Mouse (Mus musculus) midbrain, embryonic 13.5 days (tissue): ENCODE results near the gene Cd300ld2. TPM values are rescaled to one million over a fixed set of nuclear protein-coding genes. Genes with fewer than 3 reads are reported as not detected.
"Not testable (repeated sequence)": the region's sequence is repeated elsewhere in the genome, so short reads cannot be mapped to it uniquely, and the experiment has no call there.

Experiments used
- ATAC-seq: fragments of 200-750 bp; cut with Nextera tagmentation; 2 replicates; pipeline ENCODE4 v1.8.0; 2017; ENCODE audit warnings: mild to moderate bottlenecking, moderate TSS enrichment, moderate library complexity
- H3K27ac ChIP-seq: fragments of 300-500 bp; sonication (generic); 2 replicates; pipeline ENCODE4 v1.5.1; 2015; ENCODE audit warnings: inconsistent platforms, mild to moderate bottlenecking, moderate library complexity
- H3K27me3 ChIP-seq: fragments of 300-500 bp; sonication (generic); 2 replicates; pipeline ENCODE4 v1.6.1; 2015; ENCODE audit warnings: mild to moderate bottlenecking, inconsistent platforms
- H3K36me3 ChIP-seq: fragments of 300-500 bp; sonication (generic); 2 replicates; pipeline ENCODE4 v1.6.1; 2015; ENCODE audit warnings: mild to moderate bottlenecking, inconsistent platforms
- H3K4me1 ChIP-seq: fragments of 300-500 bp; sonication (generic); replicated peaks from 2 replicates; pipeline ENCODE4 v1.6.1; 2015; ENCODE audit warnings: inconsistent platforms
- H3K4me2 ChIP-seq: fragments of 300-500 bp; sonication (generic); replicated peaks from 2 replicates; pipeline ENCODE4 v1.6.1; 2015; ENCODE audit warnings: moderate library complexity, mild to moderate bottlenecking, inconsistent platforms
- H3K4me3 ChIP-seq: fragments of 300-500 bp; sonication (generic); replicated peaks from 2 replicates; pipeline ENCODE4 v1.5.1; 2015; ENCODE audit warnings: mild to moderate bottlenecking, inconsistent platforms
- H3K9ac ChIP-seq: fragments of 300-500 bp; sonication (generic); replicated peaks from 2 replicates; pipeline ENCODE4 v1.6.1; 2015; ENCODE audit warnings: mild to moderate bottlenecking, inconsistent platforms
- H3K9me3 ChIP-seq: fragments of 300-500 bp; sonication (generic); 2 replicates; pipeline ENCODE4 v1.6.1; 2016; ENCODE audit warnings: mild to moderate bottlenecking, inconsistent platforms
- WGBS: fragments of 180-500 bp; shearing (Covaris S2); methylation state at CpG from one replicate; pipeline ENCODE4 v1.1.7; 2015; 5-methylcytosine and 5-hydroxymethylcytosine counted together
- polyA plus RNA-seq: library from polyadenylated mRNA; unstranded; fragments of >200 nt; fragmentation: Nextera tagmentation; extraction: Ambion mirVana; gene quantifications from 2 replicates; pipeline ENCODE4 v1.2.1, GENCODE M21; 2015

Cd300ld2 gene
- polyA plus RNA-seq = not detected in 2 replicates

- H3K4me3 ChIP-seq, H3K27me3 ChIP-seq, H3K4me2 ChIP-seq, H3K4me1 ChIP-seq, H3K9me3 ChIP-seq, ATAC-seq, H3K36me3 ChIP-seq, H3K27ac ChIP-seq, H3K9ac ChIP-seq: not testable (repeated sequence)
- WGBS = no CpG with 5 or more reads among the region's 7 CpGs
Observed at GRCm38 (mm10) chr11:115016093-115016492, at the start of gene Cd300ld2. Gene Cd300ld2 (minus strand): TSS chr11:115016193.

- no peaks in the 10 kb centered on the region for H3K36me3 ChIP-seq
- H3K4me1 ChIP-seq = 0 out of 2 replicates have a peak, but pooled peaks cover 6% of the 10 kb centered on the region
- 31% methylated on average over 5 of the region's 5 CpGs for WGBS
Observed at GRCm38 (mm10) chr11:115062077-115062476, 46.1 kb upstream of the Cd300ld2 start, which contains the start of gene Cd300e. Gene Cd300e (minus strand): TSS chr11:115062177.

GRCm38 (mm10) chr11:115059797-115060196, 43.8 kb upstream of the Cd300ld2 start:
- Histone ChIP-seq H3K4me3 (no peak overlapping the region), H3K4me1 (0 out of 2 replicates have a peak, but pooled peaks cover 6% of the 10 kb centered on the region), H3K4me2 (no peak overlapping the region), H3K9me3 (no peaks in the 10 kb centered on the region), H3K36me3 (no peaks in the 10 kb centered on the region), H3K9ac (no peak overlapping the region), H3K27me3 (no peaks in the 10 kb centered on the region), H3K27ac (no peak overlapping the region)
- ATAC-seq = no peak
- 91% methylated on average over 2 of the region's 2 CpGs for WGBS

More at GRCm38 (mm10) chr11:115062077-115062476, 46.1 kb upstream of the Cd300ld2 start, which contains the start of gene Cd300e:
- H3K27me3 ChIP-seq = no peaks in the 10 kb centered on the region
- no peak within 1 kb of the TSS for H3K4me3 ChIP-seq
- no peaks in the 10 kb centered on the region for H3K9me3 ChIP-seq
- H3K27ac ChIP-seq = no peak within 1 kb of the TSS
- no peak within 1 kb of the TSS for H3K4me2 ChIP-seq
- H3K9ac ChIP-seq = no peak within 1 kb of the TSS
- ATAC-seq = no peak

- no peak overlapping the region for H3K4me3 ChIP-seq
- no peak for ATAC-seq
- 79% methylated on average over 4 of the region's 4 CpGs for whole genome bisulfite sequencing
- H3K27ac ChIP-seq = no peak overlapping the region
- H3K4me1 ChIP-seq = 0 out of 2 replicates have a peak, but pooled peaks cover 6% of the 10 kb centered on the region
- no peaks in the 10 kb centered on the region for H3K9me3 ChIP-seq
- no peak overlapping the region for H3K9ac ChIP-seq
- H3K36me3 ChIP-seq = no peaks in the 10 kb centered on the region
- H3K4me2 ChIP-seq = no peak overlapping the region
- H3K27me3 ChIP-seq = no peaks in the 10 kb centered on the region
Observed at GRCm38 (mm10) chr11:115058701-115059100, 42.7 kb upstream of the Cd300ld2 start.

- H3K27me3 ChIP-seq = 0 out of 2 replicates have a peak, but pooled peaks cover 7% of the 10 kb centered on the region
- no peak overlapping the region for H3K27ac ChIP-seq
- H3K9ac ChIP-seq = no peak overlapping the region
- no peak for ATAC-seq
- no peaks in the 10 kb centered on the region for H3K4me1 ChIP-seq
- no peaks in the 10 kb centered on the region for H3K9me3 ChIP-seq
- H3K4me3 ChIP-seq = no peak overlapping the region
- no peaks in the 10 kb centered on the region for H3K36me3 ChIP-seq
- no peak overlapping the region for H3K4me2 ChIP-seq
Observed at GRCm38 (mm10) chr11:115054537-115054936, 38.5 kb upstream of the Cd300ld2 start.

GRCm38 (mm10) chr11:115052991-115053390, 37.0 kb upstream of the Cd300ld2 start:
- Histone ChIP-seq H3K36me3 (no peaks in the 10 kb centered on the region), H3K9ac (no peak overlapping the region), H3K27me3 (0 out of 2 replicates have a peak, but pooled peaks cover 7% of the 10 kb centered on the region), H3K9me3 (no peaks in the 10 kb centered on the region), H3K4me3 (no peak overlapping the region), H3K4me1 (no peaks in the 10 kb centered on the region), H3K4me2 (no peak overlapping the region), H3K27ac (no peak overlapping the region)
- no peak for ATAC-seq
- WGBS = 93% methylated on average over 1 of the region's 1 CpGs

GRCm38 (mm10) chr11:115052206-115052605, 36.2 kb upstream of the Cd300ld2 start:
- no peak for ATAC-seq
- no peak overlapping the region for H3K4me2 ChIP-seq
- no peaks in the 10 kb centered on the region for H3K9me3 ChIP-seq
- no peaks in the 10 kb centered on the region for H3K36me3 ChIP-seq
- H3K4me1 ChIP-seq = no peaks in the 10 kb centered on the region
- H3K27ac ChIP-seq = no peak overlapping the region
- H3K27me3 ChIP-seq = 0 out of 2 replicates have a peak, but pooled peaks cover 7% of the 10 kb centered on the region
- no peak overlapping the region for H3K9ac ChIP-seq
- no peak overlapping the region for H3K4me3 ChIP-seq
- WGBS = 4% methylated on average over 9 of the region's 9 CpGs

GRCm38 (mm10) chr11:115049282-115049895, 33.4 kb upstream of the Cd300ld2 start:
- ATAC-seq = no peak
- WGBS = 52% methylated on average over 3 of the region's 3 CpGs
- no peak overlapping the region for H3K4me3 ChIP-seq

GRCm38 (mm10) chr11:115048259-115048658, 32.3 kb upstream of the Cd300ld2 start, which contains the start of gene Cd300ld3:
Gene Cd300ld3 (minus strand): TSS chr11:115048409.
- Histone ChIP-seq H3K4me2 (no peak within 1 kb of the TSS), H3K27me3 (0 out of 2 replicates have a peak, but pooled peaks cover 7% of the 10 kb centered on the region), H3K9ac (no peak within 1 kb of the TSS), H3K36me3 (no peaks in the 10 kb centered on the region), H3K4me3 (no peak within 1 kb of the TSS), H3K27ac (no peak within 1 kb of the TSS), H3K9me3 (no peaks in the 10 kb centered on the region), H3K4me1 (no peaks in the 10 kb centered on the region)
- WGBS = 78% methylated on average over 2 of the region's 2 CpGs
- no peak for ATAC-seq

More at GRCm38 (mm10) chr11:115049282-115049895, 33.4 kb upstream of the Cd300ld2 start:
- Histone ChIP-seq H3K4me2 (no peak overlapping the region), H3K27me3 (0 out of 2 replicates have a peak, but pooled peaks cover 7% of the 10 kb centered on the region), H3K4me1 (no peaks in the 10 kb centered on the region), H3K9me3 (no peaks in the 10 kb centered on the region), H3K9ac (no peak overlapping the region), H3K36me3 (no peaks in the 10 kb centered on the region), H3K27ac (no peak overlapping the region)

- WGBS = no CpG with 5 or more reads among the region's 6 CpGs
Observed at GRCm38 (mm10) chr11:115037669-115038068, 21.7 kb upstream of the Cd300ld2 start, which contains the start of gene Cd300ld5. Gene Cd300ld5 (minus strand): TSS chr11:115037769.

GRCm38 (mm10) chr11:115026912-115027311, 10.9 kb upstream of the Cd300ld2 start, which contains the start of gene Cd300ld4:
Gene Cd300ld4 (minus strand): TSS chr11:115027012.
- ATAC-seq, H3K9me3 ChIP-seq, H3K36me3 ChIP-seq, H3K4me2 ChIP-seq, H3K4me1 ChIP-seq, H3K27ac ChIP-seq, H3K9ac ChIP-seq, H3K4me3 ChIP-seq, H3K27me3 ChIP-seq: not testable (repeated sequence)
- WGBS = no CpG with 5 or more reads among the region's 6 CpGs

More at GRCm38 (mm10) chr11:115037669-115038068, 21.7 kb upstream of the Cd300ld2 start, which contains the start of gene Cd300ld5:
- H3K9me3 ChIP-seq, H3K36me3 ChIP-seq, H3K4me1 ChIP-seq, H3K27ac ChIP-seq, H3K4me2 ChIP-seq, H3K4me3 ChIP-seq, H3K9ac ChIP-seq, H3K27me3 ChIP-seq, ATAC-seq: not testable (repeated sequence)

GRCm38 (mm10) chr11:115004070-115004469, 11.9 kb downstream of the Cd300ld2 start:
- Histone ChIP-seq H3K27me3 (no peaks in the 10 kb centered on the region), H3K4me1 (no peaks in the 10 kb centered on the region), H3K4me2 (no peak overlapping the region), H3K36me3 (no peaks in the 10 kb centered on the region), H3K9me3 (no peaks in the 10 kb centered on the region), H3K4me3 (no peak overlapping the region), H3K27ac (no peak overlapping the region), H3K9ac (no peak overlapping the region)
- WGBS = 85% methylated on average over 5 of the region's 5 CpGs
- no peak for ATAC-seq
